Mouse (Mus musculus) heart, embryonic 12.5 days (tissue): ENCODE data around the gene Ppig. TPM values are rescaled to one million over a fixed set of nuclear protein-coding genes. Genes with fewer than 3 reads are reported as not detected.

ENCODE experiments used
- ATAC-seq: fragments of 200-750 bp; cut with Nextera tagmentation; 2 replicates; pipeline ENCODE4 v1.8.0; 2017; ENCODE audit warnings: moderate TSS enrichment, moderate library complexity; ENCODE audit not compliant: insufficient number of reproducible peaks, low FRiP score
- H3K27ac ChIP-seq: fragments of 300-500 bp; sonication (generic); 2 replicates; pipeline ENCODE4 v1.5.1; 2016; ENCODE audit warnings: mild to moderate bottlenecking, moderate library complexity; ENCODE audit not compliant: poor library complexity, severe bottlenecking
- H3K27me3 ChIP-seq: fragments of 300-500 bp; sonication (generic); replicated peaks from 2 replicates; pipeline ENCODE4 v1.6.1; 2016; ENCODE audit warnings: mild to moderate bottlenecking, moderate library complexity
- H3K36me3 ChIP-seq: fragments of 300-500 bp; sonication (generic); 2 replicates; pipeline ENCODE4 v1.6.1; 2016; ENCODE audit warnings: mild to moderate bottlenecking, moderate library complexity
- H3K4me1 ChIP-seq: fragments of 300-500 bp; sonication (generic); replicated peaks from 2 replicates; pipeline ENCODE4 v1.6.1; 2016; ENCODE audit warnings: mild to moderate bottlenecking
- H3K4me2 ChIP-seq: fragments of 300-500 bp; sonication (generic); 2 replicates; pipeline ENCODE4 v1.6.1; 2016; ENCODE audit warnings: mild to moderate bottlenecking, moderate library complexity
- H3K4me3 ChIP-seq: fragments of 300-500 bp; sonication (generic); 2 replicates; pipeline ENCODE4 v1.5.1; 2016; ENCODE audit warnings: mild to moderate bottlenecking
- H3K9ac ChIP-seq: fragments of 300-500 bp; sonication (generic); 2 replicates; pipeline ENCODE4 v1.6.1; 2016; ENCODE audit warnings: mild to moderate bottlenecking, moderate library complexity
- H3K9me3 ChIP-seq: fragments of 300-500 bp; sonication (generic); replicated peaks from 2 replicates; pipeline ENCODE4 v1.6.1; 2016; ENCODE audit warnings: mild to moderate bottlenecking, moderate library complexity
- WGBS: fragments of 180-500 bp; shearing (Covaris S2); methylation state at CpG from one replicate; pipeline ENCODE4 v1.1.7; 2016; 5-methylcytosine and 5-hydroxymethylcytosine counted together
- polyA plus RNA-seq: library from polyadenylated mRNA; unstranded; fragments of >200 nt; fragmentation: Nextera tagmentation; extraction: Ambion mirVana; gene quantifications from 2 replicates; pipeline ENCODE4 v1.2.1, GENCODE M21; 2016

The Ppig gene
- polyA plus RNA-seq, 1 experiment from 2014 or later: 115 TPM

- WGBS: 89% methylated on average over 8 of the region's 8 CpGs
Observed at GRCm38 (mm10) chr2:69700446-69700845, 21.9 kb upstream of the Ppig start.

GRCm38 (mm10) chr2:69712171-69712570 is 10.2 kb upstream of the Ppig start:
- no peak overlapping the region for H3K27ac ChIP-seq
- H3K27me3 ChIP-seq: no peaks in the 10 kb centered on the region
- H3K4me3 ChIP-seq: no peak overlapping the region
- 91% methylated on average over 14 of the region's 14 CpGs for WGBS
- peaks cover 24% of the 10 kb centered on the region for H3K36me3 ChIP-seq
- H3K9me3 ChIP-seq: no peaks in the 10 kb centered on the region
- H3K4me1 ChIP-seq: no peaks in the 10 kb centered on the region
- H3K4me2 ChIP-seq: peak overlapping the region; percentile 24
- no peak for ATAC-seq
- H3K9ac ChIP-seq: no peak overlapping the region

More at GRCm38 (mm10) chr2:69700446-69700845, 21.9 kb upstream of the Ppig start:
- Histone ChIP-seq H3K27ac (no peak overlapping the region), H3K27me3 (no peaks in the 10 kb centered on the region), H3K9me3 (no peaks in the 10 kb centered on the region), H3K4me1 (no peaks in the 10 kb centered on the region), H3K9ac (no peak overlapping the region), H3K36me3 (peaks cover 66% of the 10 kb centered on the region), H3K4me3 (no peak overlapping the region), H3K4me2 (no peak overlapping the region)
- ATAC-seq: no peak

GRCm38 (mm10) chr2:69712981-69713625 is 9.2 kb upstream of the Ppig start, which contains the start of gene Fastkd1:
Gene Fastkd1 (minus strand): TSS chr2:69713516.
- H3K9me3 ChIP-seq: no peaks in the 10 kb centered on the region
- peak; percentile 98 for ATAC-seq
- no peaks in the 10 kb centered on the region for H3K4me1 ChIP-seq
- peak within 1 kb of the TSS; percentile 78 for H3K4me2 ChIP-seq
- no peaks in the 10 kb centered on the region for H3K27me3 ChIP-seq
- under 1% methylated on average over 39 of the region's 39 CpGs for WGBS
- peak within 1 kb of the TSS; percentile 78 for H3K27ac ChIP-seq
- peaks cover 23% of the 10 kb centered on the region for H3K36me3 ChIP-seq
- H3K9ac ChIP-seq: peak within 1 kb of the TSS; percentile 70
- peak within 1 kb of the TSS; percentile 66 for H3K4me3 ChIP-seq

GRCm38 (mm10) chr2:69713626-69714014 is 8.7 kb upstream of the Ppig start:
- H3K27ac ChIP-seq: no peak overlapping the region
- H3K9ac ChIP-seq: no peak overlapping the region
- H3K36me3 ChIP-seq: peaks cover 20% of the 10 kb centered on the region
- peak overlapping the region; percentile 66 for H3K4me3 ChIP-seq
- H3K9me3 ChIP-seq: no peaks in the 10 kb centered on the region
- 0 out of 2 replicates have a peak, but pooled peaks have one; percentile 6 for ATAC-seq
- no peaks in the 10 kb centered on the region for H3K27me3 ChIP-seq
- H3K4me1 ChIP-seq: no peaks in the 10 kb centered on the region
- H3K4me2 ChIP-seq: peak overlapping the region; percentile 78
- WGBS: 24% methylated on average over 4 of the region's 4 CpGs

- Histone ChIP-seq H3K9me3 (no peaks in the 10 kb centered on the region), H3K27ac (no peak overlapping the region), H3K36me3 (peaks cover 17% of the 10 kb centered on the region), H3K4me1 (no peaks in the 10 kb centered on the region), H3K27me3 (no peaks in the 10 kb centered on the region), H3K9ac (no peak overlapping the region), H3K4me3 (no peak overlapping the region), H3K4me2 (no peak overlapping the region)
- no peak for ATAC-seq
- WGBS: 68% methylated on average over 5 of the region's 5 CpGs
Observed at GRCm38 (mm10) chr2:69714126-69714525, 8.2 kb upstream of the Ppig start.

GRCm38 (mm10) chr2:69716483-69716882 is 5.9 kb upstream of the Ppig start:
- H3K4me3 ChIP-seq: no peak overlapping the region
- 73% methylated on average over 3 of the region's 3 CpGs for WGBS
- no peaks in the 10 kb centered on the region for H3K9me3 ChIP-seq
- H3K4me1 ChIP-seq: no peaks in the 10 kb centered on the region
- H3K4me2 ChIP-seq: no peak overlapping the region
- H3K9ac ChIP-seq: no peak overlapping the region
- H3K27me3 ChIP-seq: no peaks in the 10 kb centered on the region; the same call in 1 of the 2 replicates
- no peak overlapping the region for H3K27ac ChIP-seq
- ATAC-seq: no peak
- no peaks in the 10 kb centered on the region for H3K36me3 ChIP-seq

GRCm38 (mm10) chr2:69719121-69719520 is 3.2 kb upstream of the Ppig start:
- no peak overlapping the region for H3K4me3 ChIP-seq
- no peak overlapping the region for H3K27ac ChIP-seq
- WGBS: 70% methylated on average over 1 of the region's 1 CpGs
- H3K9me3 ChIP-seq: no peaks in the 10 kb centered on the region
- no peaks in the 10 kb centered on the region for H3K36me3 ChIP-seq
- no peaks in the 10 kb centered on the region; the same call in 1 of the 2 replicates for H3K27me3 ChIP-seq
- H3K9ac ChIP-seq: no peak overlapping the region
- no peak for ATAC-seq
- H3K4me1 ChIP-seq: 0 out of 2 replicates have a peak, but pooled peaks cover 2% of the 10 kb centered on the region
- H3K4me2 ChIP-seq: no peak overlapping the region

- peak; percentile 95 for ATAC-seq
- Histone ChIP-seq H3K9ac (peak overlapping the region; percentile 98), H3K36me3 (no peaks in the 10 kb centered on the region), H3K9me3 (no peaks in the 10 kb centered on the region), H3K27ac (peak overlapping the region; percentile 87), H3K4me2 (peak overlapping the region; percentile 77), H3K4me3 (peak overlapping the region; percentile 98), H3K27me3 (no peaks in the 10 kb centered on the region; the same call in 1 of the 2 replicates), H3K4me1 (peaks cover 7% of the 10 kb centered on the region; the same call in 1 of the 2 replicates)
- WGBS: under 1% methylated on average over 87 of the region's 91 CpGs
Observed at GRCm38 (mm10) chr2:69722650-69723518, 539 bp downstream of the Ppig start.

- Histone ChIP-seq H3K9me3 (no peaks in the 10 kb centered on the region), H3K36me3 (no peaks in the 10 kb centered on the region), H3K4me3 (peak overlapping the region; percentile 98), H3K4me1 (peaks cover 7% of the 10 kb centered on the region; the same call in 1 of the 2 replicates), H3K27ac (peak overlapping the region; percentile 87), H3K9ac (peak overlapping the region; percentile 98), H3K4me2 (peak overlapping the region; percentile 77), H3K27me3 (no peaks in the 10 kb centered on the region; the same call in 1 of the 2 replicates)
- no peak; the same call in 1 of the 2 replicates for ATAC-seq
- under 1% methylated on average over 13 of the region's 13 CpGs for WGBS
Observed at GRCm38 (mm10) chr2:69723519-69723825, 1.1 kb downstream of the Ppig start.

- H3K9me3 ChIP-seq: peaks cover 3% of the 10 kb centered on the region; the same call in 1 of the 2 replicates
- no peak overlapping the region for H3K4me2 ChIP-seq
- H3K27me3 ChIP-seq: no peaks in the 10 kb centered on the region
- H3K36me3 ChIP-seq: peaks cover 60% of the 10 kb centered on the region
- no peak overlapping the region for H3K27ac ChIP-seq
- no peak overlapping the region for H3K9ac ChIP-seq
- 90% methylated on average over 1 of the region's 1 CpGs for WGBS
- no peak overlapping the region for H3K4me3 ChIP-seq
- ATAC-seq: no peak
- no peaks in the 10 kb centered on the region for H3K4me1 ChIP-seq
Observed at GRCm38 (mm10) chr2:69745091-69745490, 22.7 kb downstream of the Ppig start.

- no peak overlapping the region for H3K4me2 ChIP-seq
- H3K4me3 ChIP-seq: no peak overlapping the region
- no peak for ATAC-seq
- no peaks in the 10 kb centered on the region for H3K4me1 ChIP-seq
- no peaks in the 10 kb centered on the region for H3K27me3 ChIP-seq
- H3K27ac ChIP-seq: no peak overlapping the region
- WGBS: 75% methylated on average over 5 of the region's 5 CpGs
- H3K9me3 ChIP-seq: no peaks in the 10 kb centered on the region
- no peak overlapping the region for H3K9ac ChIP-seq
- no peaks in the 10 kb centered on the region for H3K36me3 ChIP-seq
Observed at GRCm38 (mm10) chr2:69760980-69761379, 38.6 kb downstream of the Ppig start.
